Mouse (Mus musculus) gastrocnemius, postnatal 4 days (tissue): ENCODE data around the gene Fam213a. TPM values are rescaled to one million over a fixed set of nuclear protein-coding genes. Genes with fewer than 3 reads are reported as not detected.
A peak's percentile ranks its signal among the peaks of the same experiment; 100 is the strongest.

Experiments used
- DNase-seq, 2 experiments: peaks; one replicate each; pipeline ENCODE4 v3.0.0; 2021 to 2022; ENCODE audit warnings: low spot score in 2 of 2, mixed read lengths in 2 of 2
- total RNA-seq, 2 experiments: library from RNA; stranded (reverse); gene quantifications; 2 replicates each; pipeline ENCODE4 v1.2.3; 2021

Fam213a gene
- total RNA-seq, 2 experiments from 2014 or later = 9.2 to 16.2 TPM

DNA sequence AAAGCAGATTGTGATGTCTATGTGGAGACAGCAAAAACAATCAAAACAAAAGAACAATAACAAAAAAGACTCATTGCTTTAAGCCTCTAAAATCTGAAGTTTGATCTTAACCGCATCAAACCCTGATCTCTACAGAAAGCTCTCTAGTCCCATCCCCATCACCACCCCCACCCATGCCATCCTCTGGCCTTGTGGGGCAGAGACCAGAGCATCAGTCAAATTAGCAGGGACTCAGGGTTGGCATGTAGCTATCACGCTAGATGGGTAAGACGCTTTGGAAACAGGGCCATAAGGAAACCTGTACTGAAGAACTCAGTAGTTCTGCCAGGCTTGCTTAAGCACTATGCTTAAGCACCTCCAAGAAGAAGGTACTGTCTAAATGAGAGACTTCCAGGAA lies 49.4 kb downstream of the Fam213a start:
- no peak for DNase-seq

DNA sequence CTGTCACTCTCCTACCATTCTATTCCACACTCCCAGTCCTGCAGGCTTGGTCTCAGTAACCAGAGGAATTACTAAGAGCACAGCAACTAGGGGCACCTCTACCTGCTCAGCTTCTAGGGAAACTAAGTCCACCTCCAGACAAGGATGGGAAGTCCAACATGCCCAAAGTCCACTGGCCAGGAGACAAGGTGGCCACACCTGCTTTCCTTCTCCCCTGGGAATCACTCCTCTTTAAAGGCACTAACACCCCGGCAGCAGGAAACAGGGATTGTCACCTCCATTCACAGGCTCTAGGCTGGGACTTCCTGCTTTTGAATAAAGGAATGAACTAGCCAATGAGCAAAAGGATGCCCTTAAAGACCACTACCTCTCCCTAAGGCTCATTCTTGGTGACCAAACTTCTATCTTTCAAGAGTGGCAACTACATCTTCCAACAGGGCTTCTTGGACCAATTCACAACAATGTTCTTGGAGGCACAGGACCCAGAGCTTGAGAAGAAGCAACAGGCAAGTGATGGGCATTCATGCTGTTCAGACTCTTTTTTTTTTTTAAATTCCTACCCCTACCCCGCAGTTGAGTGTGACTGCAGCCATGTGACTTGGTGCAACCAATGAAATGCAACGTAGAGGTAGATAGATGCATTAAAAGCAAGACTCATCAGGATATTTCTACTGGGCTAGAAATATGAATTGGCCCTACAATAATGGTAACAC lies 49.9 kb downstream of the Fam213a start:
- DNase-seq = no peak

DNA sequence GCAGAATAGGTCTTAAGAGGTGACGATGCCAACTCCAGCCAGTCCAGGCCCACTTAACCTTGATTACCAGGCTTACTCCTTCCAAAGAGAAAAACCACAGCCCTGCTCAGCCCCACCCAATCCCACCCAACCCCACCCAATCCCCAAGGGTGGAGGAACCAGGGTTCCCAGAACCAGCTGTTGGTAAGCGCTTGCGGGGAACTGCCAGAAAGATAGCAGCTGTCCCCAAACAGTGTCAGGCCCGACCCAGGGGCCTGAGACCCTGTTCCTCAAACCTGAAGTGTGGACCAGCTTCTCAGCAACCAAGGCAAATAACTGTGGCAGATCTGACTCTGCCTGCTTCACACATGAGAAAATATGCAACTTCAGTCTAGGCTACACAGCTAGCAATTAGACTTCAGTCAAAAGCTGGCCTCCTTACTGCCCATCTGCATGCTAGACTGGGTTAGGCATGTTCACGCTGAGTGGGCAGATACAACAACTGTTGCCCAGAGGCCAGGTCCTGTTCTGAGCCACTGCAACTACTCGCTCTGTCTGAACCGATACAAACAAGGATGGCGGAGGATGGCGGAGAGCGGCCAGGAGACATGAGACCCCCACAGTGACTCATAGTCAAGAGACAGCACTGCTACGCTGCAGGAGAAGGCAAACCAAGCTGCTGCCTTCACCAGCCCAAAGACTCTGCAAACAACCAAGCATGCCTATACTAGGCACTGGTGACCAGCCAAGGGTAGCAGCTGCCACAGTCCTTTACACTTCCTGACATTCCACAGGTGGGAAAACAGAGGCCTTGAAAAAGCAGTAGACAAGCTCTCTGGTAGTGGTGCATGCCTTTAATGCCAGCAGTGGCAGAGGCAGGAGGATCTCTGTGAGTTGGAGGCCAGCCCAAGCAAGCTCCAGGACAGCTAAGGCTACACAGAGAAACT lies 51.0 kb downstream of the Fam213a start:
- no peak for DNase-seq

DNA sequence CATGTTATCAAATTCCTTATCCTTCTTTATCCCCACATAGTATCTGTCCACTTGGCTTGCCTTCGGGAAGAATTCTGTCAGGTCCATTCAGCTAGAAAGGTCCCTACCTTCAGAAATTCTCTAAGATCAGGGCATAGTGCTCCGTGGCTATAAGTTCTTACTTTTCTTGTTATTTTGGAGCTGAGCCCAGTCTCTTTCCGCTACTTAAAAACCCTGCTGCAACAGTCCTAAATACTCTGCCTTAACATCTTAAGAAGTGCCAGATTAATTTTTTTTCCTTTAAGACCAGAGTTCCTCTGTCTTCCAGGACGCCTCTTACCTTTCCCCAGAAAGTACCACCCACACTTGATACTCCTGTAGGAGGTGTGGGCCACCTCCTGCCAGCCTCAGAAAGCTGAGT lies 53.4 kb downstream of the Fam213a start:
- no peak for DNase-seq

DNA sequence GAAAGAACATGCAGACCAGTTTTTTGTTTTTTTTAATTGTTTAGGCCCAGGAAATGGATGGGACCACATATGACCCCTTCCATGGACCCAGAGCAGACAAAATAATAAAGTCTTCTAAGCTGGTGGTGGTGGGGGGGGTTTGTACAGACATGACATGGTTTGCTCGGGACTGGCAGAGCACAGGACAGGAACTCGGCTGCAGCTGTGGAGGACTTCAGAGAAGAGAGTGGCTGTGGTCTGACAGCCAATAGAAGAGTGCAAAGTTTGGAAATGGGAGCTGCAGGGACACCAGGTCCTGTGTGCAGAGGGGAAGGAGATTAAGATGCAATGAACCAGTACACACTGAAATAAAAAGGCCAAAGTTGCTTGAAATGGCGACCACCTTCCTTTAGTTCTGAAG lies 54.0 kb downstream of the Fam213a start:
- DNase-seq = no peak

DNA sequence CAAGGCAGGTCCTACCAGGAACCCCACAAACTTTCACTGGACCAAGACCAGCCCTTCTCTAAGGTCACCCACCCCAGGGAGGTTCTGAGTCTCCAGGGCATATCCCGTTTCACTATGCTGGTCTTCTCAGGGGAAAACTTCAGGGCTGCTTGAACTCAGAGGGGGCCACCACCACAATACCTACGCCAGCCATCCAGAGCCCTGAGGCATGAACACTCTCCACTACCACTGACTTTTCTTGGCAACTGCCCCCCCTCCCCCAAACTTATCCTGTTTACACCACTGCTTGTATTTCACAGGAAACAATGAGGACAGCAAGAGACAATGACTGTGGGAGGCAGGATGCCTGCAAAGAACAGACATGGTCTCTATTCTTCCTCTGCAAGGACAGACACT lies 54.6 kb downstream of the Fam213a start:
- no peak for DNase-seq

DNA sequence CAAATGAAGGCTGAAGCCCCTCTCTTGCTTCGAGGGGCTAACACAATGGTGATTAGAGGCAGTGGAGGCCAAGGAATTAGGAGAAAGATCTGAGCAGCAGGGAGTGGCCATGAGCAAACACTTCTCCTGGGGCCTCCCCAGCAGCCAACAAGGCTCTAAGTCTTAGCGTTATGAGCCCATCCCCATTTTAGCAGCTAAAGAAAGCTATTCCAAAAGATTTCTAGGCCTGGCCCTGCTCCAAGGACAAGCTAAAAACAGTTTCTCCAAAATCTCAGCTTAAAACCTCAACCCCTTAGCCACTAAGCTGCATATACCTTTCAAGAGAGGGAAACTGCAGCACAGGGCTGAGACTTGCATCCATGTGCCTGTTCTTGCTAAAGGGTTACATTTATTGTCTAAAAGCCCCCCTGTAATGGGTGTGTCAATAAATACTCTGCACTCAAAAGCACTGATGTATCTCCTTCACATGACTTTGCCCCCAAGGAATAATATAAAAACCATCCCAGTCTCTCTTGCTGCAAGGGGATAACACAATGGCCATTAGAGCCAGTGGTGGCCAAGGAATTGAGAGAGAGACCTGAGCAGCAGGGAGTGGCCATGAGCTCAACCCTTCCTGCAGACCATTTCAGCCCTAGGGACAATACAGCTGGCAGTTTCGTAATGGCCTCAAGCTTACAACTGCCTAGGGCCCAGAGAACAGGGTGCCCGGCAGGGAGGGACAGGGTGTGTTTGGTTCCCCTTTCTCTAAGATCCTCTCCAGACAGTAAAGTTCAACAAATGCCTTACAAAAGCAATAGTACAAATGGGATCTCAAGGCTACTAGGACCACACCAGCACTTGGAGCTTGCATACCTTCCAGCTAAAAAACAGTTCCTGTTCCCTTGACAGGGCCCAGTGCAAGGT lies 55.3 kb downstream of the Fam213a start:
- DNase-seq = peak in 1 of 2 experiments; percentile 64

DNA sequence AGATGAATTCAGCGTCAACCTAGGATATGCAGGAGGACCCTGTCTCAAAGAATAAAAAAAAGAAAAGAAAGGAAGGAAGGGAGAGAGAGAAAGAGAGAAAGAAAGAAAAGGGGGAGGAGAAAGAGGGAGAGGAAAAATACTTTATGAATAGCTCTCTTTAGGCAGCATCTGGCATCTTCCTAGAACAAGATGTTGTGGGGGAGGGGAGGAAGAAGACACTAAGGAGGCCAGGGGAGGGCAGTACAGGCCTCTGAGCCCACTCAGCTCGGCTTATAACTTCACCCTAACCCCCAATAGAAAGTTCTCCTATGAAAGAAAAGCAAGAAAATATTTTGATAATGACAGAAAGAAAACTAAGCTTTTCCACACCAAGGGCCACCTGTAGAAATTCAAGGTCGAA lies 56.0 kb downstream of the Fam213a start:
- DNase-seq = no peak

DNA sequence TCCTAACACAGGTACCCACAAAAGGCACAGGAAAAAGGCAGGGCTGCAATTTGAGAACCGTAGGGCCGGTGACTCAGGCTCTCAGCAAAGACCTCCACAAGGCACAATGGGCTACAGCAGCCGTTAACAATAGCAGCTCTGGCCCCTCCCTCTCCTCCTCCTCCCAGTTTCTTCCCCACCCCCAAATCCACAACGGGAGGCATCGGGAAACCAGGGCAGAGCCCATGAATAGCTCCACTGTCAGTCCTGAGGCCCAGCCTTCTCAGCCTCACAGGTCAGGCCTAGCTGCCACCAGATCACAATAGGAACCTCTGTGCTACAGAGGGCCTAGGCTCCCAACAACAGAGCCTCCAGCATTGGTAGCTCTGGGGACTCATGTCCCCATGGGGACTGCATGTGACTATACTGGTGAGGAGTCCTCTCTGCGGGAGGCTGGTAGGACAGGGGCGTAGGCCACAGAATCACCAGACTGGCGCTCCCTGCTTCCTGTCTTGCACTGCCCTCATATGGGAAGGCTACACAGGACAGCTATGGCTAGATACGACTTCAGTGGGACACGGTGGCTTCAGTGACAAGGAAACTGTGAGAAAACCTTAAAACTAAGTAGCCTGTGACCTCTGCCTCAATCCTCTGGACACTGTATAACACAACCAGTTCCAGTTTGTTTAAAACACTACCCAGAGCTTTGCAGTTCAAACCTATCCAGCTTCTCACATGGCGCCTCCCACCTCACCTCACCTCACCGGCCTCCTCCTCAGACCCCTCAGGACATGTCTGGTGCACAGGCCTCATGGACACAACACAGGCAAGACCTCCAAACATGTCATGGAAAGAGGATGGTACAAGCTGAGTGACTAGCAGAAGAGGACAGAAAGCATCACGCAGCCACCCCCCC lies 57.1 kb downstream of the Fam213a start:
- DNase-seq = peak in 1 of 2 experiments; percentile 48

DNA sequence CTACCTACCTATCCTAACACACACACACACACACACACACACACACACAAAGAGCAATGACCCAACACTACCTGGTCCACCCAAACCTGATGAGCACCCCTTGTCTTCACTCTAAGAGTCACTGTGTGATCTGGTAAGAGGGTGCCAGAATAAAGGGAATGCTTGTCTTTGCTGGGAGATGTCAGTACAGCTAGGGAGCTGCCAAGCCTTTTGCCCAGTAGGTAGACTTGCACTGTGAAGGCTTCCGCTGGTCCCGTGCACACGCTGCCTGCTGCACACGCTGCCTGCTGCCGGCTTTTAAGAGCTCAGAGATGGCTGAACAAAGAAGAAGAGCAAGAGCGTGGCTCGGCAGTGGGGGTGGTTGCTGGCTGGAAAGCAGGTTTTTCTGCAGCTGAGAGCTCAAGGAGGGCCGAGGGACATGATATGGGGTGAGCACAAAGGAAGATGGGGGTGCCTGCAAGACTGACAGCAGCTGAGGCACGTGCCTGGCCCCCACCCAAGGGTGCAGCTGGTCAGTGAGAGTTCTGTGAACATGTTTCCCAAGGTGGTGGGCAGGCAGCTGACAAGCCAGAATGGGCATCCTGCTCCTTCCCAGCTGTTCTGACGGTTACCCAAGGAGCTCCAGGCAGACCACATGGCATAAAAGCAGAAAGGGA lies 57.9 kb downstream of the Fam213a start:
- DNase-seq = peak in 1 of 2 experiments; percentile 63

DNA sequence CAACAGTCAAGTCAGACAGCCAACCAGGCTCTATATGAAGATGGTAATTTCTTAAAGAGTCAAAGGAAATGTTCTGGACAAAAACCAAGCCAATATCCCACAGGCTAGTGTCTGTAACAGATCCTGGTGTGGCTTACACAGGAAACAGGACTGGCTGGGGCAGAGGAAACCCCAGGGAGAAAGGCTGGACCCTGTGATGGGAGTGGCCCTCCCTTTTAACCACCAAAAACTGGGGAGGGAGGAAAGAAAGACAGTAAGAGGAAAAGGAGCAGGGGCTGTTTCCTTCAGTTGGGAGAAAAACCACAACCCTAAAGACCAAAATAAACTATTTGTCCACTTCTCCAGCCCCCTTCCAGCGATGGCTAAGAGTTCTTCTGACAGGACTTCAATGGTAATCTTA lies 58.4 kb downstream of the Fam213a start:
- DNase-seq = no peak

DNA sequence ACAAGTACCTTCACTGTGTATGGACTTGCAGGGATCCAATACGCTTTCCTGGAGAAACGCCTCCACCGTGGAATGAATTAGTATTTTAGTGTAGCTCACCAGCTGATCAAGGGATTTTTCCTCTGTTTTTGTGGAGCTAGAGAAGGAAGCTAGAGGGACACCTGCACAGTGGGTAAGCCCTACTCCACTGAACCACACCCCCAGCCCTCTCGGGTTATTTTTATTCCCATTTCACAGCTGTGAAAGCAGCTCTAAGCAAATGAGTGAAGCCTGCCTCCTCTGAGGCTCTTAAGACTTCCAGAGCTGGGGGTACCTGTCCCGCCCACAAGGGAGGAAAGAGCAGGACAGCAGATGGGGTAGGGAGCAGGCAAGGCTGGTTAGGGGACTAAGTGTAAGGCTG lies 60.2 kb downstream of the Fam213a start:
- DNase-seq = no peak

DNA sequence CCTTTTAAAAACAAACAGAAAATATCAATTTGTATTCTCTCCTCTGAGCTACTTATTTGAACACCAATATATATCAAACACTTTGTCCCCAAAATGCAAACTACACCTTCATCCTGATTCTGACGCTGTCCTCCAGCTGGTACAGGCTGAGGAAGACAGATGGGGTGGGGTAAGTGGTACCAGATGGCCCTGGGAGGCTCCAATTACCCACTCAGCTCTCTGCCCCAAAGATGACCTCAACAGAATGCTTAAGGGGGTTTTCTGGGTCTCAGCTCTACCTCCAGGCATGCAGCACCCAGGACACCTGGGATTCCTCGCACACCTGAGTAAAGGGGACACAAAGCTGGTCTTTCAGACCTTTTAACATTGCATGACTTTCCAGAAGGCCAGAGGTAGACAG lies 60.9 kb downstream of the Fam213a start:
- DNase-seq = no peak

DNA sequence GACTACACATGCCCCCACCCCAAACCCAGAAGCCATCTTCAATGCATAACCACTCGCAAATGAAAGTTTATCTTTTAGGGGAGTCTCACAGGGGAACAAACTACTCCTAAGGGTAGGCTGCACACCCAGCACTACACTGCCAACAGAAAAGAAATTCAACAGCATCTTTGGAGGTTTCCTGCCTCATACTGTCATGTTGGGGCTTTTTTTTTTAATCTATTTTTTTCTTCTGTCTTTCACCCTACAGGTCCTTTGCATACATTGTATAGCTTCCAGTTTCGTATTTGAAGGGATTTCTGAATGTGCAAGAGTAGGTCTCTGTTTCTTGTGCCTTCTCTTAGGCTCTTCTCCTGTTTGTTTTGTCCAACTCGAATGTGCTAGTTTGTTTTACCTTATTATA lies 61.3 kb downstream of the Fam213a start:
- no peak for DNase-seq

DNA sequence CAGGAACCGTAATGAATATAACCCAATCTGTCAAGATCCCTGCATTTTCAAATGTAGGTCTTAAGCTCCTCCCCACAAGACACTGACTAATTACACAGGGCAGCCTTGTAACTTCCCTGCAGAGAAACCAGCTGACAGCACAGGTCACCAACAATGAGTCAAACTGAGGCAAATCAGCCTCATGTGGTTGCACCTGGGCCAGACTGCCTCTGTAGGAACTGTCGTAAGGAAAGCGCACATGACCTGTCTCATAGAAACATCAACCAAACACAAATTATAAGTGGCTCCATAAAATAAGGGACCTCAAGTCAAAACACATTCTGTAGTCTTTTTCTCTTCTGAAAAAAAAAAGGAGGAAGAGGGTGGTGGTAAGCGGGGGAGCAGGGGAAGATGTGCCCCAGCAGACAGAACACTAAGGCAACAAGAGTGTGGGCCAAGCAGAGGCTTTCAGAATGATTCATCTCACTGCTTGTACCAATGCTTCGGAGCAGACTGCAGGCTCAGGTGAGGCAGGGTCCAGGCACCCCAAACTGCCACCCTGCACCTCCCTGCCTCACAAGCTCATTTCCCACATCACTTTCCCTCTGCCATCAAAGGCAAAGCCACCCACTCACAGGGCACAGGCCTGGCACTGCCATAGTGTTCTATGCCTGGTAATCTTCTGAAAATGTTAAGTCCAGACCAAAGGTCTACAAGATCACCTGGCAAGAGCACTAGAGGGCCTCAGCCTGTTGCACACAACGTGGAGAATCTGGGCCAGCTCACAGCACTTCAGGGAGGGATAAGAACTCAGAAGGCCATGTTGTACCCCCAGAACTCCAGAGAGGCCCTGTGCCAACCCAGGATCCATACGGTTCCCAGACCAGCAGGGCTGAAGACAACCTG lies 63.6 kb downstream of the Fam213a start:
- no peak for DNase-seq

DNA sequence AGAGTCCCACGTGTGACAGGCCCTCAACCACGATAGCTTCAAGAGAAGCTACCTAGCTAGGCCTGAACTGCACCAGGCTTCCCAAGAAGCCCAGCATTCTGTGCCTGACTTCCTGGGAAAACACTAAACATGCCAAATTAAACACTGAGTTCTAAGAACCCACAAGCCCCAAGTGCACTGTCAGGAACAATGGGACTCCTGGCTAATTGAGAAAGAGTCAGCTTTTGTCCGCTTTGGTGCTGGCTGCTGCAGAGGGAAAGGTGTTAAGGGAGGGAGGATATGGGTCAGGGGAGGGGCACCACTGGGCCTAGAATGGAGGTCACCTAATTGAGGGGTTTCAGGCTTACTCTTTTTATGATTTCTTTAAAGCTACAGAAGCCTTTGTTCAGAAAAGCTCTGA lies 64.5 kb downstream of the Fam213a start:
- DNase-seq = no peak

DNA sequence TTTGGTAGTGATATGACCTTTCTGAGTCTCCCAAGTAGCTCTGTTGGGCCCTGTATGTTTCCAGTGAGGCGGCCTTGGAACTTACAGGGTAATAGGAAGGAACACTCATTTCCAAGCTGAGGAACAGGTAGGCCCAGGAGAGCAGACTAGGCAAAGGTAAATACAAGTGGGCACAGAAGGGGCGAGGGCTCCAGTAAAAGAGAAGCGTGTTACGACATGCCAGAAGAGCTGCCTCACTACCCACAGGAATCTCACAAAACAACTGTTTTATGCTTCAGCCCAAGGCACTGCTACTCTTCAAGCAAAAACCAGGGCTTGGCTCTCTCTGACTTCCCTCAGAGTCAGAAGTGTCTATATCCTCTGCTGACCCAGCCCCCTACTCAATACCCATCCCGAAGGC lies 65.1 kb downstream of the Fam213a start:
- no peak for DNase-seq

DNA sequence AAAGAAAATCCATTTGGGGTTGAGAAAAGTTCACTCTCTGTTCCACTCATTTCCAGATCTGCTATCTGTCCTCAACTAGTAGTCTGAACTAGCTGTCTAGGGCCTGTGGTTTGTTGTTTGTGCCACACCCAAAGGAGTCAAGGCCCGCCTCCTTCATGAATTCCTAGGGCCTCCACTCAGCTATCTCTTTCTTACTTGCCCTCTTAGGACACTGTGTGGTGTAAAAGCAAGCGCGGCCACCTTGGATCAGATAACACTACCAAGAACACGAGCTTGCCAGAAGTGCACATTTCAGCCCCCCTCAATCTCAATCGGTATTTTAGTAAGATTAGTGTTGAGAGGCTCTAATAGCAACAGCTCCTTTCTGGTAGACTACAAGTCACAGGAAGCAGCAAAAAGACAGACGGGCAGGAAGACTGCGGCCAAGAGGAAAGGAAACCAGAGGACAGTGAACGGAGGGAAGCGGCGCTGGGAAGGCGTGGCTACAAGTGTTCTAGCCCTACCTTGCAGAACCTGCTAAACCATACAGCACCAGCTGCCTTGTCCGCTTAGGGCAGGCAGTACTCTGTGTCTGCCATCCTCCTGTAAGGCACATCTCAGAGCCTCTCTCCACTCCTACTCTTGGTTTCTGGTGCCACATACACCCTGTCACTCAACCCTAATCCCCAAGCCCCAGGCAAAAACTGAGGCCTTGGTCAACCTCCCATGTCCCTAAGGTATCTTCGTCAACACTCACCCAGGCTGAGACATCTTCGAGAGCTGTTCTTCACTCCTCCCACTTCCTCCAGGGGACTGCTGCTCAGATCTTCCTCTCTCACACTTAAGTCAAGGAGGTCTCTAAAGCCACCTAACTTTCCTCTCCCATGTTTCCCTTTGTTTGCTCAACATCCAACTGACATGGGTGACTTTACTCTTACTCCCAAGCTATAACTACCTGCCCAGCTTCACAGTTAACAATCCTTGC lies 65.9 kb downstream of the Fam213a start:
- DNase-seq = no peak
